Mouse (Mus musculus): ENCODE measurements around the gene Dpf3. TPM values are rescaled to one million over a fixed set of nuclear protein-coding genes. Genes with fewer than 3 reads are reported as not detected.

The Dpf3 gene
- polyA plus RNA-seq, 1 experiment from 2014 or later: 15.5 TPM

GRCm38 (mm10) chr12:83364771-83365170, 122.7 kb downstream of the Dpf3 start:
- WGBS: 76% methylated on average over 3 of the region's 3 CpGs

GRCm38 (mm10) chr12:83361801-83362200, 125.7 kb downstream of the Dpf3 start:
- no peaks in the 10 kb centered on the region for H3K36me3 ChIP-seq (ENCODE audit: control insufficient read depth, insufficient read depth, low read length)
- no peak for ATAC-seq (ENCODE audit: low FRiP score, low TSS enrichment)
- H3K27me3 ChIP-seq (ENCODE audit: control insufficient read depth, insufficient read depth, low read length): no peaks in the 10 kb centered on the region
- H3K27ac ChIP-seq (ENCODE audit: low read depth, low read length): no peak overlapping the region
- no peak overlapping the region for H3K4me2 ChIP-seq (replicated peaks; ENCODE audit: low read depth, low read length)
- H3K9me3 ChIP-seq (ENCODE audit: control insufficient read depth, low read length): peaks cover 9% of the 10 kb centered on the region; the same call in 1 of the 2 replicates
- no peak overlapping the region for H3K9ac ChIP-seq (ENCODE audit: low read depth, low read length)
- no peaks in the 10 kb centered on the region for H3K4me1 ChIP-seq (ENCODE audit: control insufficient read depth, insufficient read depth, low read length)
- 76% methylated on average over 3 of the region's 3 CpGs for WGBS
- no peak overlapping the region for H3K4me3 ChIP-seq (ENCODE audit: low read length)

More at GRCm38 (mm10) chr12:83364771-83365170, 122.7 kb downstream of the Dpf3 start:
- H3K27me3 ChIP-seq (ENCODE audit: control insufficient read depth, insufficient read depth, low read length): no peaks in the 10 kb centered on the region
- H3K27ac ChIP-seq (ENCODE audit: low read depth, low read length): no peak overlapping the region
- H3K4me3 ChIP-seq (ENCODE audit: low read length): no peak overlapping the region
- H3K9ac ChIP-seq (ENCODE audit: low read depth, low read length): no peak overlapping the region
- no peaks in the 10 kb centered on the region for H3K36me3 ChIP-seq (ENCODE audit: control insufficient read depth, insufficient read depth, low read length)
- H3K9me3 ChIP-seq (ENCODE audit: control insufficient read depth, low read length): peaks cover 9% of the 10 kb centered on the region; the same call in 1 of the 2 replicates
- no peak overlapping the region for H3K4me2 ChIP-seq (replicated peaks; ENCODE audit: low read depth, low read length)
- ATAC-seq (ENCODE audit: low FRiP score, low TSS enrichment): no peak
- no peaks in the 10 kb centered on the region for H3K4me1 ChIP-seq (ENCODE audit: control insufficient read depth, insufficient read depth, low read length)

- no peak for ATAC-seq (ENCODE audit: low FRiP score, low TSS enrichment)
- Histone ChIP-seq H3K4me1 (ENCODE audit: control insufficient read depth, insufficient read depth, low read length) (no peaks in the 10 kb centered on the region), H3K36me3 (ENCODE audit: control insufficient read depth, insufficient read depth, low read length) (no peaks in the 10 kb centered on the region), H3K4me2 (replicated peaks; ENCODE audit: low read depth, low read length) (no peak overlapping the region), H3K27ac (ENCODE audit: low read depth, low read length) (no peak overlapping the region), H3K9ac (ENCODE audit: low read depth, low read length) (no peak overlapping the region), H3K27me3 (ENCODE audit: control insufficient read depth, insufficient read depth, low read length) (no peaks in the 10 kb centered on the region), H3K4me3 (ENCODE audit: low read length) (no peak overlapping the region), H3K9me3 (ENCODE audit: control insufficient read depth, low read length) (no peaks in the 10 kb centered on the region)
- 80% methylated on average over 6 of the region's 6 CpGs for WGBS
Observed at GRCm38 (mm10) chr12:83352640-83353039, 134.9 kb downstream of the Dpf3 start.

GRCm38 (mm10) chr12:83349736-83350135, 137.8 kb downstream of the Dpf3 start:
- H3K9me3 ChIP-seq (ENCODE audit: control insufficient read depth, low read length): no peaks in the 10 kb centered on the region
- H3K4me2 ChIP-seq (replicated peaks; ENCODE audit: low read depth, low read length): no peak overlapping the region
- H3K9ac ChIP-seq (ENCODE audit: low read depth, low read length): no peak overlapping the region
- WGBS: 87% methylated on average over 5 of the region's 5 CpGs
- no peak for ATAC-seq (ENCODE audit: low FRiP score, low TSS enrichment)
- H3K4me1 ChIP-seq (ENCODE audit: control insufficient read depth, insufficient read depth, low read length): no peaks in the 10 kb centered on the region
- H3K27me3 ChIP-seq (ENCODE audit: control insufficient read depth, insufficient read depth, low read length): no peaks in the 10 kb centered on the region
- H3K36me3 ChIP-seq (ENCODE audit: control insufficient read depth, insufficient read depth, low read length): no peaks in the 10 kb centered on the region
- no peak overlapping the region for H3K27ac ChIP-seq (ENCODE audit: low read depth, low read length)
- no peak overlapping the region for H3K4me3 ChIP-seq (ENCODE audit: low read length)

- Histone ChIP-seq H3K36me3 (ENCODE audit: control insufficient read depth, insufficient read depth, low read length) (no peaks in the 10 kb centered on the region), H3K4me1 (ENCODE audit: control insufficient read depth, insufficient read depth, low read length) (no peaks in the 10 kb centered on the region), H3K9ac (ENCODE audit: low read depth, low read length) (no peak overlapping the region), H3K4me2 (replicated peaks; ENCODE audit: low read depth, low read length) (no peak overlapping the region), H3K9me3 (ENCODE audit: control insufficient read depth, low read length) (no peaks in the 10 kb centered on the region), H3K27ac (ENCODE audit: low read depth, low read length) (no peak overlapping the region), H3K4me3 (ENCODE audit: low read length) (no peak overlapping the region), H3K27me3 (ENCODE audit: control insufficient read depth, insufficient read depth, low read length) (no peaks in the 10 kb centered on the region)
- ATAC-seq (ENCODE audit: low FRiP score, low TSS enrichment): no peak
- WGBS: 68% methylated on average over 3 of the region's 3 CpGs
Observed at GRCm38 (mm10) chr12:83348246-83348645, 139.3 kb downstream of the Dpf3 start.

GRCm38 (mm10) chr12:83342875-83343185, 144.7 kb downstream of the Dpf3 start:
- ATAC-seq (ENCODE audit: low FRiP score, low TSS enrichment): no peak
- Histone ChIP-seq H3K9me3 (ENCODE audit: control insufficient read depth, low read length) (no peaks in the 10 kb centered on the region), H3K4me3 (ENCODE audit: low read length) (no peak overlapping the region), H3K27ac (ENCODE audit: low read depth, low read length) (peak overlapping the region; percentile 24; the same call in 1 of the 2 replicates), H3K36me3 (ENCODE audit: control insufficient read depth, insufficient read depth, low read length) (no peaks in the 10 kb centered on the region), H3K27me3 (ENCODE audit: control insufficient read depth, insufficient read depth, low read length) (no peaks in the 10 kb centered on the region), H3K9ac (ENCODE audit: low read depth, low read length) (no peak overlapping the region), H3K4me1 (ENCODE audit: control insufficient read depth, insufficient read depth, low read length) (0 out of 2 replicates have a peak, but pooled peaks cover 6% of the 10 kb centered on the region), H3K4me2 (replicated peaks; ENCODE audit: low read depth, low read length) (no peak overlapping the region)
- 52% methylated on average over 4 of the region's 4 CpGs for WGBS

GRCm38 (mm10) chr12:83342035-83342874, 145.3 kb downstream of the Dpf3 start:
- no peaks in the 10 kb centered on the region for H3K36me3 ChIP-seq (ENCODE audit: control insufficient read depth, insufficient read depth, low read length)
- 0 out of 2 replicates have a peak, but pooled peaks cover 6% of the 10 kb centered on the region for H3K4me1 ChIP-seq (ENCODE audit: control insufficient read depth, insufficient read depth, low read length)
- no peak overlapping the region; the same call in 1 of the 2 replicates for H3K4me3 ChIP-seq (ENCODE audit: low read length)
- H3K27me3 ChIP-seq (ENCODE audit: control insufficient read depth, insufficient read depth, low read length): no peaks in the 10 kb centered on the region
- H3K4me2 ChIP-seq (replicated peaks; ENCODE audit: low read depth, low read length): no peak overlapping the region
- no peak overlapping the region for H3K9ac ChIP-seq (ENCODE audit: low read depth, low read length)
- 54% methylated on average over 15 of the region's 15 CpGs for WGBS
- ATAC-seq (ENCODE audit: low FRiP score, low TSS enrichment): peak; percentile 75
- no peaks in the 10 kb centered on the region for H3K9me3 ChIP-seq (ENCODE audit: control insufficient read depth, low read length)
- peak overlapping the region; percentile 24; the same call in 1 of the 2 replicates for H3K27ac ChIP-seq (ENCODE audit: low read depth, low read length)

GRCm38 (mm10) chr12:83340960-83341359, 146.6 kb downstream of the Dpf3 start:
- no peaks in the 10 kb centered on the region for H3K27me3 ChIP-seq (ENCODE audit: control insufficient read depth, insufficient read depth, low read length)
- WGBS: 89% methylated on average over 4 of the region's 4 CpGs
- H3K4me1 ChIP-seq (ENCODE audit: control insufficient read depth, insufficient read depth, low read length): 0 out of 2 replicates have a peak, but pooled peaks cover 6% of the 10 kb centered on the region
- no peak overlapping the region for H3K9ac ChIP-seq (ENCODE audit: low read depth, low read length)
- ATAC-seq (ENCODE audit: low FRiP score, low TSS enrichment): no peak
- H3K4me2 ChIP-seq (replicated peaks; ENCODE audit: low read depth, low read length): no peak overlapping the region
- H3K9me3 ChIP-seq (ENCODE audit: control insufficient read depth, low read length): no peaks in the 10 kb centered on the region
- H3K4me3 ChIP-seq (ENCODE audit: low read length): no peak overlapping the region
- no peaks in the 10 kb centered on the region for H3K36me3 ChIP-seq (ENCODE audit: control insufficient read depth, insufficient read depth, low read length)
- no peak overlapping the region for H3K27ac ChIP-seq (ENCODE audit: low read depth, low read length)

- ATAC-seq (ENCODE audit: low FRiP score, low TSS enrichment): no peak
Observed at GRCm38 (mm10) chr12:83338345-83338744, 149.2 kb downstream of the Dpf3 start.

More at GRCm38 (mm10) chr12:83338345-83338744, 149.2 kb downstream of the Dpf3 start:
- no peaks in the 10 kb centered on the region for H3K27me3 ChIP-seq (ENCODE audit: control insufficient read depth, insufficient read depth, low read length)
- WGBS: 91% methylated on average over 1 of the region's 1 CpGs
- no peak overlapping the region for H3K27ac ChIP-seq (ENCODE audit: low read depth, low read length)
- H3K36me3 ChIP-seq (ENCODE audit: control insufficient read depth, insufficient read depth, low read length): no peaks in the 10 kb centered on the region
- H3K4me2 ChIP-seq (replicated peaks; ENCODE audit: low read depth, low read length): no peak overlapping the region
- 0 out of 2 replicates have a peak, but pooled peaks cover 6% of the 10 kb centered on the region for H3K4me1 ChIP-seq (ENCODE audit: control insufficient read depth, insufficient read depth, low read length)
- H3K9me3 ChIP-seq (ENCODE audit: control insufficient read depth, low read length): no peaks in the 10 kb centered on the region
- H3K9ac ChIP-seq (ENCODE audit: low read depth, low read length): no peak overlapping the region
- H3K4me3 ChIP-seq (ENCODE audit: low read length): no peak overlapping the region

Measured in kidney, embryonic 14.5 days (tissue).